Mouse (Mus musculus) liver, embryonic 14.5 days (tissue): ENCODE data around the gene Fcho1.

ENCODE experiments used
- CTCF ChIP-seq: IDR thresholded peaks from 2 replicates; pipeline ENCODE4 v1.5.1; 2016; ENCODE audit warnings: antibody characterized with exemption, low read depth, control low read depth
- EP300 ChIP-seq: IDR thresholded peaks from 2 replicates; pipeline ENCODE4 v1.6.1; 2016; ENCODE audit warnings: antibody characterized with exemption, low read depth

DNA sequence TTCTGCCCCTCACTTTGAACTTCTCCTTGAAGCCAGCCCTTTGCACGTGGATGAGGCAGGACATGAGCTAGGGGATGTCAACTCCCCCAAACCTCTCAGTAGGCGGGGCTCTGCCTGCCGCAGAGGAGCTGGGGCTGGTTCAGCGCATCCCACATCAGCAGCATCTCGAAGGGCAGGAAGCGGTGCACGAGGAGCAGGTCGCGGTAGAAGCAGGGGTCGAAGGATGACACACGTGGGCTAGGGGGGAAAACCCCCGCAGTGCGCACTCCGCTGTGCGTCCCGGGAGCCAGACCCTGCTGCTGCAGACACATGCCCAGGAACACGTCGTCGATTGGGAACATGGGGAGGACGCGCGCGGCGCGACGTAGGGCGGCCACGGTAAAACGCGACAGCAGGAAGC lies 33.0 kb downstream of the Fcho1 start:
- TF ChIP-seq CTCF: no peak
- no peak for TF ChIP-seq EP300
